Mouse (Mus musculus) left cerebral cortex, postnatal 25 days (tissue): Measurements from ENCODE around the gene Rnf34. TPM values are rescaled to one million over a fixed set of nuclear protein-coding genes. Genes with fewer than 3 reads are reported as not detected.

Experiments
- DNase-seq, 2 experiments: peaks; one replicate each; pipeline ENCODE4 v3.0.0; 2022; ENCODE audit warnings: low spot score in 2 of 2, mixed read lengths in 1 of 2
- intact Hi-C: fragments of 180-260 bp; cut with DNase I; formaldehyde crosslinking; loops from one replicate; pipeline ENCODE4 v1.15.1; 2025
- total RNA-seq, 2 experiments: library from RNA; stranded (reverse); gene quantifications; 2 replicates each; pipeline ENCODE4 v1.2.3; 2021

The Rnf34 gene
- total RNA-seq = 10 to 100 TPM; 55.5 to 56.3 TPM

DNA sequence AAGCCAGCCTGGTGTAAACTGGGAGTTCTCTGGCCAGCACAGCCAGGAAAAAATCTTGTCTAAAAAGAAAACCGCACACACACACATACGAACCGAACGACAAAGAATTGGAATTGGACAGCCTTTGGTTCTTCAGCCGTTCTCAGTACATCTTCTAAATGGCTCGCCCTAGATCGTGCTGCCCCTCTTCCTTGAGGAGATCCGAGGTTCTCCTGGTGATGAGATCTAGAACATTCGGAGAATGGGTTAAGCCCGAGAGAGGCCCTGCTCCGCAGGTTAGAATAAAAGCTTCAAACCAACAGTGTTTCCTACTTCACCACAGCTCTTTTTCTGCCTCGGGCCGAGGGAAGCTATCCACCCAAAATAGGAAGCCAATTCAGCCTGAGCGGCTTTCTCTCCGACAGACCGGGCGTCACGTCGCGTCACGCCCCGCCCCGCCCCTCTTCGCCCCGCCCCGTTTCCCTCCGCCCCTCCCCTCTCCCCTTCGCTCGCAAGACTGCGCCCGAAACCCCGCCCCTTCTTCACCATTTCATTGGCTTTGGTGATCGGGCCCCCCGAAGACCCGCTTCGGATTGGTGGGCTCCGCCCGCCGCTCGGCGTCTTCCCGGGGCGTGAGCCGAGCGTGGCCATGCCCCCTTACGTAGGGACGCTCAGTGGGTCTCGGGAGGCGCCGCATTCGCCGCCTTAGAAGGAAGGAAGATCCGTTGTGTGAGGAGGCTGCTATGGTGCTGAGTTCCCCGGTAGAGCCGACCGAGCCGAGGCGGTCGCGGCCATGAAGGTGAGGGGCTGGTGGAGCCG, at the start of gene Rnf34:
Rnf34 (plus strand) TSS at position 528 of the 798 bp plus-strand sequence.
- intact Hi-C loops = loop anchor here (1.0 kb wide), 1 partner anchor 28 kb away; the partner anchor contains the start of gene Anapc5
- DNase-seq = peak; percentile 97 to 99

DNA sequence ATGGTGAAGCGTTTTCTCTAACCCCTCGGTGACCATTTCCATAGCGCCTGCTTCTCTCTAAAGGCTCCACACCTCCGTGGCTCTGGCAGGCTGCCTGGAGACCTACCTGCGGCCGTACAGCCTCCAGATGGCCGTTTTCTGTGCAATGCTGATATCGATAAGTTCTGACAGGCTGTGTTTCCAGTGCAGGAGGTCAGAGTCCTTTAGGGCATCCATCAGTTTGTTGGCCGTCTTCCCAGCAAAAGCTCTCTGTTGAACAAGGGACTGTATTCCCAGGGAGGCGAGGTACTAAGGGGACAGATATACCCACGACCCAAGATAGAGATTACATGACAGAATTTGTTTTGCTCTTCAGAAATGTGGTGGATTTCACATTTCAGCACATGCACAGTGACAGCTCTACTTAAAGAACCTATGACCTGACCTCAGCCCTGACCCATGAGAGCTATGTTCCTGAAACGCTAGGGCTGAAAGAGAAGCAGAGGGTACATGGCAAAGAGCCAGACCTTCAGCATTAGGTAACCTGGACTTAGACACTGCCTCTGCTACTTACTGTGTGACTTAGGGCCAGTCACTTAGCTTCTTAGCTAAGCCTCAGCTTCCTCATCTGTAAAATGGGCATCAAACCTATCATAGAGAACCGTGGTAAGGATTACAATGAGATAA, 49.4 kb upstream of the Rnf34 start:
- no peak for DNase-seq
- intact Hi-C loops = no loop called here

DNA sequence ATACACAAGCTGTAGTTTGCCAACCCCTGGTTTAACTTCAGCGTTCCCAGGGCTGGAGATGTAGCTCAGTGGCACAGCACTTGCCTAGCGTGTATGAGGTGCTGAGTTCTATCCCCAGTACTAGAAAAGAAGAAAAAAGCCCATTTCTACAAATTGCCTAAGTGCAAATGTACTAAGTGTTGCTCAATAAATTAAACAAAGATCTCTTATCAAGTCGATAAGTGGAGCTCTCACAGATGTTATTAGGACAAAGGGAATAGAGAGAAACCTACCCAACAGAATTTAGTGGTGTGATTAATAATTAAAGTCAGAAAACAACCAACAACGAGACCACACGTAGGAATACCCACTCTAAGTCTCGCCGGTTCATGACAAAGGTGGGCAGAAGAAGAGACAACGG, 48.2 kb upstream of the Rnf34 start:
- intact Hi-C loops = no loop called here
- no peak for DNase-seq

DNA sequence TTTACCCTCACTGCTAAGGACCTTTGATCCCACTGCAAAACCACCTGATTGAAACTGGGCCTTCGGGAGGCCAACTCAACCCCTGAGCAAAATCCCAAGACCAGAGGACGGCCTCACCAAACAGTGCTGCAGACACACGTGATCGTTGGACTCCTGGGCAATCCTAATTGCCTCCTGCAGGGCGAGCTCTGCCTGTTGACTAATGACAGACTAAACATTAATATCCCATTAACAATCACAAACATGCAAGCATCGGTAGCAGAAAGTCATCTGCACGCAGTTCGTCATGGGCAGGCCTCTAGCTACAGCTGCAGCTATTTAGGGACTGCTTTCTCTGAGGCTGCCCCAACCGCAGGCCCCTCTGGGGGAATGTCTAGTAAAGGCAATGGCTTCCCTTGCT, 47.1 kb upstream of the Rnf34 start:
- intact Hi-C loops = no loop called here
- DNase-seq = no peak

DNA sequence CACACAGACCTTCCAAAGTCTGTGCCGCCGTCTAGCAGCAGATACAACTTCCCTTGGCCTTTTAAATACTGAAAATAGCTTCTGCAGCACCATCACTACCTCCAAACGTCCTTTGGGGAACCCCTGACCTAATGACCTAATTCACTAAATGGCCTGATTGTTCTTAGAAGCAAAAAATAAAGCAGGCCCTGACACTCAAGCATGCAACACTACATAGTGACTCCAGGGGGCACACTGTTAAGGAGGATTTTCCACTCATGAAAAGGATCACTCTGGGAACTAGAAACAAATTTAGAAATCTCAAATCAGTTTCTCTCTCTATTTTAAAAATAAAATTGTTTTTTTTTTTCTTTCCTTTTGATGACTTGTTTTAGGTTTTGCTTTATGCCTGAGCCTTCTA, 44.3 kb upstream of the Rnf34 start:
- intact Hi-C loops = no loop called here
- DNase-seq = no peak

DNA sequence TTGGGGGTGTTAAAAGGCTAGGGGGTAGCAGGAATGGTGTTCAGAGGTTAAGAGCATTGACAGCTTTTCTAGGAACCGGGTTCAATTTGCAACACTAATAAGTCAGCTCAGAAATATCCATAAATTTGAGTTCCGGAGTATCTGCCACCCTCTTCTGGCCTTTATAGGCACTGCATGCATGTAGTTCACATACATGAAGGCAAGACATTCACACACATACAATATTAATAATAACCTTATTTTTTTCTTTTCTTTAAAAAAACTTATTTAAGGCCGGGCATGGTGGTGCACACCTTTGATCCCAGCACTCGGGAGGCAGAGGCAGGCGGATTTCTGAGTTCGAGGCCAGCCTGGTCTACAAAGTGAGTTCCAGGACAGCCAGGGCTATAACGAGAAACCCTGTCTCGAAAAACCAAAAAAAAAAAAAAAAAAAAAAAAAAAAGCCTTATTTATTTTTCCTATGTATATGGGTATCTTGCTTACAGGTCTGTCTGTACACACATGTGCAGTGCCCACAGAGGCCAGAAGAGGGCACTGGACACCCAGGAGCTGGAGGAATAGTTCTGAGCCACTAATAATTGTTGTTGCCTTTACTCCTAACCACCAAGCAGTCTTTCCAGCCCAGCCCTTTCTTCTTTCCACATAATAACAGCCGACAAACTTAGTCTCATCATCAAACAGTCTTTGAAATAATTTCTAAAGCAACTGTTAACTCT, 38.3 kb upstream of the Rnf34 start:
- DNase-seq = peak in 1 of 2 experiments; percentile 44
- intact Hi-C loops = loop anchor here (5.0 kb wide), 1 partner anchor 71 kb away; no protein-coding TSS in a partner anchor

DNA sequence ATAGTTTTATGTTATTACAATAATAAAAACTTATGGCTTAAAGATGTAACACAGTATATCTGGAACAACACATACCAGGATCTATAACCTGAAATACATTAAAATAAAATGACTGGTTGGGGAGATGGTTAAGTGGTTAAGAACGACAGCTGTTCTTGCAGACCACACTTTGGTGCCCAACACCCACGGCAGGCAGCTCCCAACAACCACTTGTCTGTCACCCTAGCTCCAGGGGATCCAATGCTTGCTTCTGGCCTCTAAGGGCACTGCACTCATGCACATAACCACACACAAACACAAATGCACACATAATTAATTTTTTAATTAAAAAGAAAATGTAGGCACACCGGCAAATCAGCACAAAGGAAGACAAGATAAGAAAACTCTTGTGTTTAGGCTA, 37.1 kb upstream of the Rnf34 start:
- intact Hi-C loops = loop anchor here (5.0 kb wide), 1 partner anchor 70 kb away; no protein-coding TSS in a partner anchor
- DNase-seq = no peak

DNA sequence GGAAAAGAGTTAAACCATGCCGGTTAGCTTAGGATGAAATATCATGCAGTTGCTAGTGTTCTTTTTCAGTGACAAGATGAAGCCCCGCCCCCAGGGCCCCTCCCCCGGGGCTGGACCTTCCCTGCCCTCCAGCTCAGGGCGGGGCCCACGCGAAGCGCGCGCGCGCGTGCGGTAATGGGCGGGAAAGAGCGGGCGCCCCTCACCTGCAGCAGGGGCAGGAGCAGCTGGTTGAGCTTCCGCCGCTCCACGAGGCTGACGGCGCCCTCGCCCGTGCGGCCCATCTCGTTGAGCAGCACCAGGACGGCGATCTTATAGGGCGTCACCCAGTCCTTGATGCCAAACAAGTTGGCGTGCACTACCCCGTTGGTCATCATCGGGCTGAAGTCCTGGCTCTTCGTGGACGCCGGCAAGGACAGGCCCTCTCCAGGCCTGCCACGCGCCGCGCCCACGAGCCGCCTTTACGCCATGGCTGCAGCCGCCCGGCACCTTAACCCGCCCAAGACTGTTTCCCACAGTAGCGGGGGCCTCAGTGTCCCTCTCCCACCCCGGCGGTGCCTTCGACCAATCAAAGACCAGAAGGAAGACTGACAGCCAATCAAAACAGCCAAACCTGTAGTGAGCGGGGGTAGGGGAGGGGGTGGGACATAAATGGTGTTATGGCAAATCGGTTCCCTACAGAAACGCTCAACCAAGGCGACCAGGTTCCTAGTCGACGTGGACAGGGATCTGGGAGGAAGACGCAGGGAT, 28.9 kb upstream of the Rnf34 start, which contains the start of gene Anapc5:
Anapc5 (minus strand) TSS at position 563 of the 747 bp plus-strand sequence.
- intact Hi-C loops = loop anchor here (1.0 to 5.0 kb wide), 2 partner anchors 28 to 76 kb away; no protein-coding TSS in a partner anchor
- peak; percentile 88 to 98 for DNase-seq

DNA sequence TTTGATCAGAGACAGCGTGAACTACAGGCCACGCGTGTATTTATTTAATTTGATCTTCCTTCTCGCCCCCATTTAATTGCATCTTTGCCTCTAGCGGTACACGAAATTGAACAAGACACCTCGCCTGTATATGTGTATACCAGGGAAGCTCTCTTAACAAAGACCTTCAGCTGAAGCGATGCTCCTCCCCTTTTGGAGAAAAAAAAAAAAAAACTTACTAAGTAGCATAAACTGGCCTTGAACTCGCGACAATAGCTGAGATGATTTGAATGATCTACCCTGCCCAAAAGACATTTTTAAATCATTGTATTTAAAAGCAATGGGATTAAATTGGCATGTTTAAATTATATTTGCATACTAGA, 28.3 kb upstream of the Rnf34 start:
- no peak for DNase-seq
- intact Hi-C loops = loop anchor here (1.0 to 5.0 kb wide), 2 partner anchors 28 to 76 kb away; no protein-coding TSS in a partner anchor

DNA sequence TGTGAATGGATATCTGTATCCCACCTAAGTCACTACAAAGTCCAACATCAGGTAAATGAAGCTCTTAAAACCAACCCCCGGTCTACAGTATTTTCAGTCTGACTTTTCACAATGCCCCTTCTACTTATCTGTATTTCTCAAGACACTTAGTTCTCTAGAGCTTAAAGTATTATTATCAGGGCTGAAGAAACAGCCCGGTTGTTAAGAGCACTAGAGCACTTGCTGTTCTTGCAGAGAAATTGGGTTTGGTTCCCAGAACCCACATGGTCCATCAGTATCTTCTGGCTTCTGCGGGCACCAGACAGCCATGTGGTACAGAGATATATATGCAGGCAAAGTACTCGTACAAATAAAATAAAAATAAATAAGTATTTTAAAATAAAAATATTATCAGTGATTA, 27.4 kb upstream of the Rnf34 start:
- intact Hi-C loops = loop anchor here (5.0 kb wide), 1 partner anchor 75 kb away; no protein-coding TSS in a partner anchor
- no peak for DNase-seq

DNA sequence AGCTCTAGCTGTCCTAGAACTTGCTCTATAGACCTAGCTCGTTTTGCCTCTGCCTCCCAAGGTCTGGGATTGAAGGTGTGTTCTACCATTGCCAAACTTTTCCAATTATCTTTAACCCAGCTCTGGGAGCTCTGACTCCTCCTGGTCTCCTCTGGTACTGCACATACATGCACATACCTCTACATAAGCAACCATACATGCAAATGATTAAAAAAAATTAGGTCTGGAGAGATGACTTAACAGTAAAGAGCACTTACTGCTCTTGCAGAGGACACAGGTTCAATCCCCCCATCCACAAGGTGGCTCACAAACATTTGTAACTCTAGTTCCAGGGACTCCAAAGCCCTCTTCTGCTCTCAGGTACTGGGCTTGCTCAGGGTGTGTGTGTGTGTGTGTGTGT, 25.9 kb upstream of the Rnf34 start:
- no peak for DNase-seq
- intact Hi-C loops = loop anchor here (5.0 kb wide), 1 partner anchor 73 kb away; no protein-coding TSS in a partner anchor

DNA sequence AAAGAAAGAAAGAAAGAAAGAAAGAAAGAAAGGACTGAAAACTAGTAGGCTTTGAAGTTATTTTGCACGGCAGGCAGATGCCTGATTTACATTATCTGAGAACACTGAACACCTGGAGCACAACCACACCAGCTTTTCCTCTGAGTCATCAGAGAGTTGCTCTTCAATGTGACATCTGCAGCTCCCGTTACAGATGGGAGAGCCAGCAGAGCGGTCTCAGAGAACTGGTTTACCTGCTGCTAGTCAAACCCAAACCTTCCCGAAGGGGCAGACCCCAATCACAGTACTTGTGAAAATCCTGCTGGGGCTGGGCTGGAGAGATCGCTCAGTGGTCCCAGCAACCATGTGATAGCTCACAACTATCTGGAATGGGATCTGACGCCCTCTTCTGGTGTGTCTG, 25.4 kb upstream of the Rnf34 start:
- intact Hi-C loops = loop anchor here (5.0 kb wide), 1 partner anchor 73 kb away; no protein-coding TSS in a partner anchor
- DNase-seq = no peak

DNA sequence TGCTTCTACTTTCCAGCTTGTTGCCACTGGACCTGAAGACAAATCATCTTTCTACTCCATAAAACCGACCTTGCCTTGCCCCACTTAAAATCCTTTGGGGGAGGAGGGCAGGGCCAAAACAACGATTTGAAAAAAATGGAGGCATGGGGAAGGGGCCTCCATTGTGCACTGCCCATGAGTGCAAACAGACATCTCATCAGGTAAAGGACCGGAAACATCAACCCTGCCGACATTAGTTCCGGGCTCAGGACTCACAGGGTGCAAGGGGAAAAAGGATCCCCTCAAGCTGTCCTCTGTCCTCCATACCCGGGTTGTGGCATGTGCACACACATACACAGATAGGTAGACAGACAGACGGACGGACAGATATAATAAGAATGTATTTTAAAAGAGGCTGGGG, 24.7 kb upstream of the Rnf34 start:
- DNase-seq = no peak
- intact Hi-C loops = no loop called here

DNA sequence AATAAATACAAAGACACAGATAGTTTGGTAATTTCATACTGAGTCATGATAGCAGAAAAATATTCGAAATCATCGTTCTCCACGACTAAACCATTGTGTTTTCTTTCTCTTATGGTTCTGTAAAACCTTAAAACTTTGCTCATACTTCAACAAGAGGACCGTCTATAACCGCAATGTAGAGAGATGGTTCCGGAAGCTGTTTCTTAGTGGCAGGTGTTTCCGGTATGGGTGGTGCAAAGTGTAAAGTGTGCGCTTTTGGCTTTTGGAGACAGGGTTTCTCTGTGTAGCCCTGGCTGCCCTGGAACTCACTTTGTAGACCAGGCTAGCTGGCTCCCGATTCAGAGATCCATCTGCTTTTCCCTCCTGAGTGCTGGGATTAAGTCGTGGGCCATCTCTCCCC, 17.3 kb upstream of the Rnf34 start:
- no peak for DNase-seq
- intact Hi-C loops = no loop called here

DNA sequence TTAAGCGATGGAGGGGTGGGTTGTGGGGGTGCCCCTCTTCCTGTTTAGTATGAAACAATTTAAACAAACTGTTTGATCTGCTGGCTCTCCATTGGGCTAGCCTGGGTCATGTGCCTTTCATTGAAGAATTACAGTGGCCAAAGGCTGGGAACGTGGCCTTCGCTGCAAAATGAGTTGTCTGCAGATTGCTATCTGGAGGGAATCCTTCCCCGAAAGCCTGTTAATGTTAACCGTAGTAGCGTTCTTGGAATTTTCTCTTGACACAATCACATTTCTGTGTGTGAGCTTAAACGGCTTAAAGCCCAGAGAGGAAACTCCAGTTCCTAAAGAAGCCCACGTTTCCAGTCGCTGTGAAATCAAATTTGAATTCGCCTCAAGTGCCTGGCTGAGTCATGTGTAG, 16.9 kb upstream of the Rnf34 start:
- peak in 1 of 2 experiments; percentile 61 for DNase-seq
- intact Hi-C loops = no loop called here

DNA sequence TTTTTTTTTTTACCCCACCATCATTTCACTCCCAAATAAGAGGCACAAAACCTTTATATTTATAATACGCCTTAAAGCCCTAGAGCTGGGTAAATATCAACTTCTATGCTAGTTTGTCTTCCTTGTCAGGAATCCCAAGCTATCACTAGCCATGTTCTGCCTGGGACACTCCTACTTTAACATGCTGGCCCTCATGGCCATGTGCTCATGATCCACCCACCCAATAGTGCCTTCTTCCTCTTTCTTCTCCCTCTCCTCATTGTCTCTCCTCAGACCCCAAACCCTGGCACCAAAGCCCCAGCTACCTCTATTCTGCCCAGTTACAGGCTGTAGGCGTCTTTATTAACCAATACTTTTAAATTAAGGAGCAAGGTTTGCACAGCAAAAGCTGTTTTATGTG, 8.7 kb upstream of the Rnf34 start:
- intact Hi-C loops = no loop called here
- no peak for DNase-seq

DNA sequence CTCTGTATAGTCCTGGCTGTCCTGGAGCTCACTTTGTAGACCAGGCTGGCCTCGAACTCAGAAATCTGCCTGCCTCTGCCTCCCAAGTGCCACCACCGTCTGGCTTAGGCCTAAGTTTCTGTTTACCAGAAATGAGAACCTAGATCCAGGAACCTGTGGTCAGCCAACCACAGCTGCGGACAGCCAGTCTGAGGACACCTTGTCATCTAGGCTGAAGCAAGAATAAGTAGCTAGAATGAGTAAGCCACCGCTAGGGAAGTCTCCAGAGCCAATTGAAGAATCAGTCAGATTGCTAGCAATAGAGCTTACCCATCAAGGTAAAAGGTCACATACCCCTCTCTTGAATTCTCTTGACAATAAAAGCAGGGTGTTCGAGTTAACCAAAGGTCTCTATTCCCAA, 6.0 kb upstream of the Rnf34 start:
- intact Hi-C loops = no loop called here

DNA sequence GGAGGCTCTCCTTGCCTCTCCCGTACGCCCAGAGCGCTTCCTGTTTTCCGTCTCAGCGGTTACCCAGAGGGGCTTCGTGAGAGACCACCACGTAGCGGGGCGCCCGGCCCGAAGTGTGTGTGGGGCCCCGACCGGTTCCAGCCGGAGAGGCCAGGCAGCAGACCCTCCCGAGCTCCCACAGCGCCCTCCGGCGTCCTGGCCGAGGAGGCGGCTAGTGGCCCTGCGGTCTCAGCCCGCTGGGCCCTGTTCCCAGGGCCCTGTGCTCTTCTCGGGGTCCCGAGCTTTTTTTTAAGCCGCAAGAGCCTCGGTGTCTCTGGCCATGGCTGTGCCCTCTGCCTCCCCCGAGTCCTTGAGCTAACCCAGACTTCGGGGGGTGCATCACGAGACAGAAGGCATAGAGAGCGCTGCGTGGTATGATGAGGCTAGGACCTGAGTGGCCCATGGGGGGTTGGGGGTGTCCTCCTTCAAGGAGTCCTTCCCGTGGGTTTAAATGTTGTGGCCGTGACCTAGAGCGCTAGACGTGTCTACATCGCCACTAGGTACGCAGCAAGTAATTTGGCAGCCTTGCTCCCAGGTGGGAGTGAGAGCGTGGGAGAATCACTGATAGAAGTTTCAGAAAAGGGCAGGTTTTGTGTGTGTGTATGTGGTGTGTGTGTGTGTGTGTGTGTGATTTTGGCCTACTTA, 613 bp downstream of the Rnf34 start:
- DNase-seq = peak; percentile 22 to 39
- intact Hi-C loops = no loop called here

More for the DNA sequence above, 6.0 kb upstream of the Rnf34 start:
- DNase-seq = no peak

DNA sequence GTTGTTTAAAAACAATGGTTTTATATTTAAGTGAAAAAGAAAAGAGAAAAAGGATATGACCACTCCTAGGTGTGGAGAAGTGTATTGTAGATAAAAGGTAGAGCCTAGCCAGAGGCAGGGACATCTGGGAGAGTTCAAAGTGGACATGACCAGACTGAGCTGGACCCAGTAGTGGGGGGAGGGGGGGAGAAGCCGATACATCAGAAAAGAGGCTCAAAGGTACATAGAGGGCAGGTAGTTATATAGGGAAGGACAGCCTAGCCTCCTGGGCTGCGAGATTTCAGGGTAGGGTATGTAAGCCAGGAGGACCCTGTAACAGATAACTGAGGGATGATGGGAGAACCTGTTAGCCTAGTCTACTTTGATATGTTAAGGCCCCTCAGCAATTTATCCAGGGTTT, 2.8 kb downstream of the Rnf34 start:
- DNase-seq = no peak
- intact Hi-C loops = no loop called here
